Mouse (Mus musculus) olfactory bulb, adult 2 months (tissue): Measurements from ENCODE around the gene Tmem201. TPM values are rescaled to one million over a fixed set of nuclear protein-coding genes. Genes with fewer than 3 reads are reported as not detected.

Experiments
- H3K27ac ChIP-seq: fragments of 200-500 bp; 2 replicates; pipeline ENCODE4 v1.5.1; 2012; ENCODE audit warnings: low read depth, low read length; ENCODE audit not compliant: insufficient read depth
- H3K4me1 ChIP-seq: fragments of 200-500 bp; 2 replicates; pipeline ENCODE4 v1.6.1; 2012; ENCODE audit warnings: low read length; ENCODE audit not compliant: control insufficient read depth, insufficient read depth
- H3K4me3 ChIP-seq: fragments of 200-500 bp; 2 replicates; pipeline ENCODE4 v1.5.1; 2012; ENCODE audit warnings: mild to moderate bottlenecking, low read depth, low read length, moderate library complexity; ENCODE audit not compliant: insufficient read depth
- CTCF ChIP-seq: fragments of 200-500 bp; IDR thresholded peaks from 2 replicates; pipeline ENCODE4 v1.5.1; 2012; ENCODE audit warnings: low read depth, mild to moderate bottlenecking, low read length, moderate library complexity; ENCODE audit not compliant: insufficient read depth
- POLR2A ChIP-seq: fragments of 200-500 bp; IDR thresholded peaks from 2 replicates; pipeline ENCODE4 v1.6.1; 2012; ENCODE audit warnings: mild to moderate bottlenecking, low read depth, low read length, moderate library complexity; ENCODE audit not compliant: insufficient read depth
- WGBS: fragments of 180-500 bp; shearing (Covaris S2); methylation state at CpG from one replicate; pipeline ENCODE4 v1.1.7; 2018; 5-methylcytosine and 5-hydroxymethylcytosine counted together
- polyA plus RNA-seq: library from polyadenylated mRNA; stranded (reverse); fragments of >200 nt; gene quantifications from 2 replicates; pipeline ENCODE4 v1.2.4, GENCODE M21; 2012; ENCODE audit warnings: low replicate concordance; ENCODE audit not compliant: missing spikeins, insufficient read depth, insufficient read length

Gene Tmem201
- polyA plus RNA-seq, 1 experiment, result not detected

- Histone ChIP-seq H3K4me1 (peaks cover 11% of the 10 kb centered on the region), H3K4me3 (no peak overlapping the region), H3K27ac (no peak overlapping the region)
- TF ChIP-seq CTCF, result no peak
- TF ChIP-seq POLR2A, result no peak
- WGBS, result 79% methylated on average over 11 of the region's 11 CpGs
These were observed 58.6 kb downstream of the Tmem201 start for GRCm38 (mm10) chr4:149679056-149679770.

- WGBS, result 59% methylated on average over 1 of the region's 1 CpGs
- no peak overlapping the region for H3K4me3 ChIP-seq
- H3K4me1 ChIP-seq, result peaks cover 11% of the 10 kb centered on the region
- H3K27ac ChIP-seq, result no peak overlapping the region
- TF ChIP-seq POLR2A (no peak), CTCF (no peak)
These were observed 59.8 kb downstream of the Tmem201 start for GRCm38 (mm10) chr4:149678006-149678405.

GRCm38 (mm10) chr4:149675378-149676261, 62.2 kb downstream of the Tmem201 start:
- peak overlapping the region; percentile 71 for H3K4me3 ChIP-seq
- 1% methylated on average over 60 of the region's 60 CpGs for WGBS
- H3K27ac ChIP-seq, result no peak overlapping the region
- 0 out of 2 replicates have a peak, but pooled peaks have one; percentile 9 for TF ChIP-seq POLR2A
- no peak for TF ChIP-seq CTCF
- H3K4me1 ChIP-seq, result peaks cover 11% of the 10 kb centered on the region

- Histone ChIP-seq H3K4me1 (peaks cover 11% of the 10 kb centered on the region), H3K4me3 (peak overlapping the region; percentile 71), H3K27ac (no peak overlapping the region)
- TF ChIP-seq POLR2A (no peak), CTCF (no peak)
- WGBS, result 22% methylated on average over 8 of the region's 8 CpGs
These were observed 62.9 kb downstream of the Tmem201 start for GRCm38 (mm10) chr4:149674814-149675377.

GRCm38 (mm10) chr4:149672747-149673146, 65.1 kb downstream of the Tmem201 start:
- TF ChIP-seq POLR2A, result no peak
- no peak for TF ChIP-seq CTCF
- H3K4me3 ChIP-seq, result no peak overlapping the region
- no peak overlapping the region for H3K27ac ChIP-seq
- WGBS, result 93% methylated on average over 5 of the region's 5 CpGs
- H3K4me1 ChIP-seq, result peaks cover 11% of the 10 kb centered on the region

GRCm38 (mm10) chr4:149671175-149671574, 66.7 kb downstream of the Tmem201 start:
- H3K4me3 ChIP-seq, result no peak overlapping the region
- TF ChIP-seq CTCF (no peak), POLR2A (no peak)
- 96% methylated on average over 6 of the region's 6 CpGs for WGBS
- no peak overlapping the region for H3K27ac ChIP-seq
- peaks cover 9% of the 10 kb centered on the region for H3K4me1 ChIP-seq

GRCm38 (mm10) chr4:149665692-149666090, 72.2 kb downstream of the Tmem201 start:
- Histone ChIP-seq H3K4me3 (no peak overlapping the region), H3K27ac (no peak overlapping the region), H3K4me1 (no peaks in the 10 kb centered on the region)
- TF ChIP-seq CTCF, result no peak
- no peak for TF ChIP-seq POLR2A
- WGBS, result 91% methylated on average over 6 of the region's 6 CpGs

Other genes starting within 250 kb of the Tmem201 start
- not detected in 2 replicates for gene Ctnnbip1, start 219.8 kb downstream of the Tmem201 start, polyA plus RNA-seq
- 68.1 and 138 TPM in 2 replicates for gene Clstn1, start 151.6 kb downstream of the Tmem201 start, polyA plus RNA-seq
- not detected in 2 replicates for gene Pik3cd, start 35.5 kb downstream of the Tmem201 start, polyA plus RNA-seq
- gene Slc25a33, start 36.2 kb upstream of the Tmem201 start, polyA plus RNA-seq, result not detected in 2 replicates
- gene Spsb1, start 217.0 kb upstream of the Tmem201 start, polyA plus RNA-seq, result not detected in 2 replicates